Mouse (Mus musculus): ENCODE results near the gene Lhx3. TPM values are rescaled to one million over a fixed set of nuclear protein-coding genes. Genes with fewer than 3 reads are reported as not detected.

The Lhx3 gene
- polyA plus RNA-seq, 2 experiments: not detected

DNA sequence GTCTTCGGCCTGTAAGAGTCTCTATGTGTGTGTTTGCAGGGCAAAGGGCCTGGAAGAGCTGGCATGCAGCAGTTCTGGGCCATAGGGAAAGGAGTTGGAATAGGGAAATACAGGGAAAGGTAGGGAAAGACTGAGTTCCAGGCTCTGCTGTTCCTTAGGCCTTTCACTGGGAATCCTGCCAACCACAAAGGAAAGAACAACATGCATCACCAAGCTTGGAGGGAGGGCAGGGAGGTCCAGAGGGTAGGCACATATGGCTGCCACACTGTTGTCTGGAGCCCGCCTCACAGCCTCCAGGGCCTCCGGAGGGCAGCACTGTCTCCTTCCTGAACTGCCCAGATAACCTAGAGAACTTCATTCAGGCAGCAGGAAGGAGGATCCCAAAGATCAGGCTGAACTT lies 15.9 kb upstream of the Lhx3 start:
- no peak for DNase-seq (ENCODE audit: low read depth in 3 of 3, low spot score in 3 of 3)
- Histone ChIP-seq H3K27me3 (ENCODE audit: control insufficient read depth, insufficient read depth, low read length) (no peaks in the 10 kb centered on the region), H3K4me1 (replicated peaks; ENCODE audit: control insufficient read depth in 2 of 2, insufficient read depth in 2 of 2, low read length in 1 of 2) (no peaks in the 10 kb centered on the region; a peak in 1 of 4 replicates), H3K4me2 (ENCODE audit: low read depth) (no peak overlapping the region), H3K9me3 (ENCODE audit: control insufficient read depth, low read length) (no peaks in the 10 kb centered on the region), H3K4me3 (ENCODE audit: insufficient read depth in 1 of 2, low read depth in 2 of 2, low read length in 2 of 2) (no peak overlapping the region), H3K27ac (no peak overlapping the region), H3K9ac (replicated peaks) (no peak overlapping the region), H3K36me3 (replicated peaks; ENCODE audit: control insufficient read depth, insufficient read depth, low read depth) (no peaks in the 10 kb centered on the region)
- ATAC-seq (ENCODE audit: insufficient read depth): no peak
- no peak for TF ChIP-seq EP300 (IDR thresholded peaks at IDR 0.05; ENCODE audit: low read depth)
- no peak for TF ChIP-seq CTCF (IDR thresholded peaks at IDR 0.05; ENCODE audit: low read depth)
- WGBS (ENCODE audit: insufficient replicate concordance): 65% methylated on average over 3 of the region's 3 CpGs

DNA sequence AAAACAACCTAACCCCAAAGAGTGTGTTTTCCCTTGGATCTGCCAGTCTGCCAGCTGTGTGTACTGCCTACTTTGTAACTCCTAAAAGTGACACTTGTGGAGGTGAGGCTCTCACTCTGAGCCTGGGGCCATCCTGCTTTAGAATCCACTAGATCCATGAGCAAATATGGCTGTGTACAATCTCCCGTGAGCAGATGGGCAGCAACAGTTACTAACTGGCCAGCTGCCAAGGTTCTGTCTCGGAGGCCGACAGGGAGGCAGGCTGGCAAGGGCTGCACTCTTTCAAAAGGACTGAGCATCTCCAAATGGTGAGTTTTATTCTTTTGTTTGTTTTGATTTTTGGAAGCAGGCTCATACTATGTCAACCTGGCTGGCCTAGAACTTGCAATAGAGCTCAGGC lies 6.4 kb upstream of the Lhx3 start:
- no peak for DNase-seq (ENCODE audit: low read depth in 3 of 3, low spot score in 3 of 3)
- no peaks in the 10 kb centered on the region; the same call in 1 of the 2 replicates for H3K36me3 ChIP-seq (replicated peaks; ENCODE audit: control insufficient read depth, insufficient read depth, low read depth)
- no peaks in the 10 kb centered on the region for H3K4me1 ChIP-seq (replicated peaks; ENCODE audit: control insufficient read depth in 2 of 2, insufficient read depth in 2 of 2, low read length in 1 of 2)
- H3K27ac ChIP-seq: no peak overlapping the region
- TF ChIP-seq CTCF (IDR thresholded peaks at IDR 0.05; ENCODE audit: low read depth): no peak
- H3K9me3 ChIP-seq (ENCODE audit: control insufficient read depth, low read length): no peaks in the 10 kb centered on the region
- H3K9ac ChIP-seq (replicated peaks): no peak overlapping the region
- WGBS (ENCODE audit: insufficient replicate concordance): 66% methylated on average over 3 of the region's 3 CpGs
- no peak for ATAC-seq (ENCODE audit: insufficient read depth)
- H3K27me3 ChIP-seq (ENCODE audit: control insufficient read depth, insufficient read depth, low read length): no peaks in the 10 kb centered on the region
- H3K4me2 ChIP-seq (ENCODE audit: low read depth): no peak overlapping the region
- H3K4me3 ChIP-seq (ENCODE audit: insufficient read depth in 1 of 2, low read depth in 2 of 2, low read length in 2 of 2): no peak overlapping the region

DNA sequence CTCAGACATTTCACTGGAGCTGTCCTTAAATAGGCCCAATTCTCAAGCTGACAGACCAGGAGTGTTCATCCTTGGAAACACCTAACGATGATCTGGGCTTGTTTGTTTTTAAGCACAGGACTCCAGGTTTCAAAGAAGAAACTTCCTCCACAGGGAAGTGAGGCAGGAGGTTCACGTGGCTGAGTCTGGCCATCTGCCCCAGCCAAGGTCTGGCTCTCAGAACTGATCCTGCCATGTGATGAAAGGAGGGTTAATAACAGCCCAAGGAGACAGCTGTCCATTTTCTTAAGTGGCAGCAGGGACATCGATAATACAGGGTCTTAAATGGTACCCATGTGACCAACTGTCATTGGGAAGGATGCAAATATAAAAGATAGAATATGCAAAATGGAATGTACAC lies 1.5 kb upstream of the Lhx3 start:
- TF ChIP-seq EP300 (IDR thresholded peaks at IDR 0.05; ENCODE audit: low read depth) (no peak), CTCF (IDR thresholded peaks at IDR 0.05; ENCODE audit: low read depth) (no peak)
- Histone ChIP-seq H3K9me3 (ENCODE audit: control insufficient read depth, low read length) (no peaks in the 10 kb centered on the region), H3K36me3 (replicated peaks; ENCODE audit: control insufficient read depth, insufficient read depth, low read depth) (no peaks in the 10 kb centered on the region), H3K4me3 (ENCODE audit: insufficient read depth in 1 of 2, low read depth in 2 of 2, low read length in 2 of 2) (no peak overlapping the region), H3K27ac (no peak overlapping the region), H3K4me1 (replicated peaks; ENCODE audit: control insufficient read depth in 2 of 2, insufficient read depth in 2 of 2, low read length in 1 of 2) (no peaks in the 10 kb centered on the region), H3K4me2 (ENCODE audit: low read depth) (no peak overlapping the region), H3K27me3 (ENCODE audit: control insufficient read depth, insufficient read depth, low read length) (peaks cover 34% of the 10 kb centered on the region), H3K9ac (replicated peaks) (no peak overlapping the region)
- 71% methylated on average over 3 of the region's 3 CpGs for WGBS (ENCODE audit: insufficient replicate concordance)
- ATAC-seq (ENCODE audit: insufficient read depth): no peak
- DNase-seq (ENCODE audit: low read depth in 3 of 3, low spot score in 3 of 3): no peak

- H3K4me3 ChIP-seq (ENCODE audit: insufficient read depth in 1 of 2, low read depth in 2 of 2, low read length in 2 of 2): no peak overlapping the region
- no peak for TF ChIP-seq EP300 (IDR thresholded peaks at IDR 0.05; ENCODE audit: low read depth)
- TF ChIP-seq CTCF (IDR thresholded peaks at IDR 0.05; ENCODE audit: low read depth): no peak
- no peak for DNase-seq (ENCODE audit: low read depth in 3 of 3, low spot score in 3 of 3)
- no peaks in the 10 kb centered on the region for H3K9me3 ChIP-seq (ENCODE audit: control insufficient read depth, low read length)
- no peaks in the 10 kb centered on the region for H3K4me1 ChIP-seq (replicated peaks; ENCODE audit: control insufficient read depth in 2 of 2, insufficient read depth in 2 of 2, low read length in 1 of 2)
- no peaks in the 10 kb centered on the region for H3K36me3 ChIP-seq (replicated peaks; ENCODE audit: control insufficient read depth, insufficient read depth, low read depth)
- 13% methylated on average over 9 of the region's 9 CpGs for WGBS (ENCODE audit: insufficient replicate concordance)
- H3K27me3 ChIP-seq (ENCODE audit: control insufficient read depth, insufficient read depth, low read length): peaks cover 54% of the 10 kb centered on the region
- no peak overlapping the region for H3K9ac ChIP-seq (replicated peaks)
- H3K27ac ChIP-seq: no peak overlapping the region
- no peak for ATAC-seq (ENCODE audit: insufficient read depth)
- H3K4me2 ChIP-seq (ENCODE audit: low read depth): no peak overlapping the region
Measured at GRCm38 (mm10) chr2:26207559-26207958, 530 bp downstream of the Lhx3 start.

GRCm38 (mm10) chr2:26205761-26206160 lies 2.3 kb downstream of the Lhx3 start:
- TF ChIP-seq EP300 (IDR thresholded peaks at IDR 0.05; ENCODE audit: low read depth): no peak
- no peak for TF ChIP-seq CTCF (IDR thresholded peaks at IDR 0.05; ENCODE audit: low read depth)
- no peak overlapping the region for H3K9ac ChIP-seq (replicated peaks)
- no peak overlapping the region for H3K4me3 ChIP-seq (ENCODE audit: insufficient read depth in 1 of 2, low read depth in 2 of 2, low read length in 2 of 2)
- no peaks in the 10 kb centered on the region for H3K36me3 ChIP-seq (replicated peaks; ENCODE audit: control insufficient read depth, insufficient read depth, low read depth)
- H3K4me1 ChIP-seq (replicated peaks; ENCODE audit: control insufficient read depth in 2 of 2, insufficient read depth in 2 of 2, low read length in 1 of 2): no peaks in the 10 kb centered on the region
- H3K4me2 ChIP-seq (ENCODE audit: low read depth): no peak overlapping the region
- no peak overlapping the region for H3K27ac ChIP-seq
- peaks cover 72% of the 10 kb centered on the region for H3K27me3 ChIP-seq (ENCODE audit: control insufficient read depth, insufficient read depth, low read length)
- H3K9me3 ChIP-seq (ENCODE audit: control insufficient read depth, low read length): no peaks in the 10 kb centered on the region
- ATAC-seq (ENCODE audit: insufficient read depth) (no peak), DNase-seq (ENCODE audit: low read depth in 3 of 3, low spot score in 3 of 3) (no peak)
- 14% methylated on average over 10 of the region's 10 CpGs for WGBS (ENCODE audit: insufficient replicate concordance)
